Mouse (Mus musculus) midbrain, postnatal 0 days (tissue): Measurements from ENCODE around the gene Nxpe3. TPM values are rescaled to one million over a fixed set of nuclear protein-coding genes. Genes with fewer than 3 reads are reported as not detected.

Experiments
- ATAC-seq: fragments of 200-750 bp; cut with Nextera tagmentation; 2 replicates; pipeline ENCODE4 v1.8.0; 2017; ENCODE audit warnings: moderate number of reproducible peaks, mild to moderate bottlenecking, moderate TSS enrichment, moderate library complexity; ENCODE audit not compliant: low FRiP score
- DNase-seq: peaks from one replicate; pipeline ENCODE4 v3.0.0-alpha.2; 2015; ENCODE audit warnings: low spot score
- H3K27ac ChIP-seq: fragments of 300-500 bp; sonication (generic); 2 replicates; pipeline ENCODE4 v1.5.1; 2014; ENCODE audit warnings: low read depth, mild to moderate bottlenecking, low read length, mixed read lengths
- H3K27me3 ChIP-seq: fragments of 300-500 bp; sonication (generic); 2 replicates; pipeline ENCODE4 v1.6.1; 2014; ENCODE audit warnings: low read length, control low read depth, mixed read lengths; ENCODE audit not compliant: insufficient read depth
- H3K36me3 ChIP-seq: fragments of 300-500 bp; sonication (generic); 2 replicates; pipeline ENCODE4 v1.6.1; 2014; ENCODE audit warnings: low read length, control low read depth, mixed read lengths; ENCODE audit not compliant: insufficient read depth
- H3K4me1 ChIP-seq: fragments of 300-500 bp; sonication (generic); 2 replicates; pipeline ENCODE4 v1.6.1; 2014; ENCODE audit warnings: mild to moderate bottlenecking, control low read depth, antibody characterized with exemption, low read length, mixed read lengths; ENCODE audit not compliant: insufficient read depth
- H3K4me2 ChIP-seq: fragments of 300-500 bp; sonication (generic); 2 replicates; pipeline ENCODE4 v1.6.1; 2014; ENCODE audit warnings: low read depth, mild to moderate bottlenecking, low read length, mixed read lengths; ENCODE audit not compliant: poor library complexity, severe bottlenecking
- H3K4me3 ChIP-seq: fragments of 300-500 bp; sonication (generic); 2 replicates; pipeline ENCODE4 v1.5.1; 2014; ENCODE audit warnings: low read depth, mild to moderate bottlenecking, low read length, moderate library complexity
- H3K9ac ChIP-seq: fragments of 300-500 bp; sonication (generic); replicated peaks from 2 replicates; pipeline ENCODE4 v1.6.1; 2014; ENCODE audit warnings: mild to moderate bottlenecking, low read length, moderate library complexity, mixed read lengths; ENCODE audit not compliant: poor library complexity, severe bottlenecking
- H3K9me3 ChIP-seq: fragments of 300-500 bp; sonication (generic); 2 replicates; pipeline ENCODE4 v1.6.1; 2016; ENCODE audit warnings: low read length, control low read depth
- CTCF ChIP-seq: IDR thresholded peaks from 2 replicates; pipeline ENCODE4 v1.5.1; 2016; ENCODE audit warnings: antibody characterized with exemption, mild to moderate bottlenecking
- WGBS: fragments of 180-500 bp; shearing (Covaris S2); extraction: QIAGEN DNeasy Blood & Tissue Kit; methylation state at CpG from one replicate; pipeline ENCODE4 v1.1.7; 2014; 5-methylcytosine and 5-hydroxymethylcytosine counted together
- polyA plus RNA-seq: library from polyadenylated mRNA; unstranded; fragments of >200 nt; fragmentation: Nextera tagmentation; extraction: Ambion mirVana; gene quantifications from 2 replicates; pipeline ENCODE4 v1.2.1, GENCODE M21; 2015
- total RNA-seq: library from RNA; depleted of rRNA; stranded (reverse); fragments of >200 nt; gene quantifications from 2 replicates; pipeline ENCODE4 v1.2.3, GENCODE M21; 2014

Nxpe3 gene
- total and polyA plus RNA-seq, 2 experiments from 2014 or later = 1.1 to 2.0 TPM

- H3K4me1 ChIP-seq = no peaks in the 10 kb centered on the region
- no peak for TF ChIP-seq CTCF
- H3K4me2 ChIP-seq = no peak overlapping the region
- H3K4me3 ChIP-seq = no peak overlapping the region
- no peak overlapping the region for H3K27ac ChIP-seq
- no peaks in the 10 kb centered on the region for H3K36me3 ChIP-seq
- no peak overlapping the region for H3K9ac ChIP-seq
- WGBS = 83% methylated on average over 2 of the region's 2 CpGs
- no peaks in the 10 kb centered on the region for H3K27me3 ChIP-seq
- H3K9me3 ChIP-seq = no peaks in the 10 kb centered on the region
- ATAC-seq (no peak), DNase-seq (no peak)
These were observed 57.9 kb downstream of the Nxpe3 start for GRCm38 (mm10) chr16:55837168-55837567.

DNA sequence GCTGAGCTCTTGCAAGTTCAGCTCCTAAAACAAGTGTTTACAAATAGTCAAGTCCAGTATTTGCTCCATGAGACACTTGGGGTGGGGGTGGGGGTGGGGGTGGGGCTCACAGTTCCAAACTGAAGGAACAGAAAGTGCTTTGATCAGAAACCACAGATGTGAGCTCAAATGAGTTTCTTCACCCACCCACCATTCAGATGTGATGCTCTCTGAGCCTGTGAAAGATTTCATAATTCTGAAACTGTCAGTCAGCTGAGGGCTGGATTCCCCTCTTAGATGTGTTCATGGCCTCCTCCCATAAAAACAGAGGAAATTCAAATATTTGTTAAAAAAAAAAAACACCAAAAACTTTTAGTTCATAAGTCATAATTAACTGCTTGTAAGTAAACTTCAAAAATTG is 59.3 kb downstream of the Nxpe3 start:
- ATAC-seq (no peak), DNase-seq (no peak)
- Histone ChIP-seq H3K4me3 (no peak overlapping the region), H3K9me3 (no peaks in the 10 kb centered on the region), H3K4me2 (no peak overlapping the region), H3K9ac (no peak overlapping the region), H3K4me1 (no peaks in the 10 kb centered on the region), H3K36me3 (no peaks in the 10 kb centered on the region), H3K27ac (no peak overlapping the region), H3K27me3 (no peaks in the 10 kb centered on the region)
- no peak for TF ChIP-seq CTCF

DNA sequence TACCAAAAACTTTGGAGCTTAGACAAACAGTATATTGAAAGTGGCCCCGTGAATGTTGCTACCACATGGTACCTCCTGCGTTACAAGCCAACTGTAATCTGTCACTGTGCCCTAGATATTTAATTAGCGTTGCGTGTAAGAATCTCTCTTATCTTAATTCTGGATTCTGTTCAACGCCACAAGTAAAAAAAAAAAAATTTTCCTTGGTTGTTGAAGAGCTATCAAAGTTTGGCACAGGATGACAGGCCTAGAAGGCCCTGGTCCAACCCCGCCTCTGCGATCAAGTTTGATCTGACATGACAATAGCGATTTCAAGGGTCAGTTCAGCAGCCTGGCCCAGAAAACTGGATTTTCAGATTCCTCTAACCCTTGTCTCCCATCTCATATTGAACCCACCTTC is 62.5 kb downstream of the Nxpe3 start:
- H3K9ac ChIP-seq = no peak overlapping the region
- no peak for DNase-seq
- no peaks in the 10 kb centered on the region for H3K27me3 ChIP-seq
- H3K36me3 ChIP-seq = no peaks in the 10 kb centered on the region
- no peak overlapping the region for H3K4me3 ChIP-seq
- no peak overlapping the region for H3K27ac ChIP-seq
- H3K4me2 ChIP-seq = no peak overlapping the region
- H3K4me1 ChIP-seq = no peaks in the 10 kb centered on the region
- ATAC-seq = no peak
- H3K9me3 ChIP-seq = no peaks in the 10 kb centered on the region
- TF ChIP-seq CTCF = no peak
- WGBS = 88% methylated on average over 8 of the region's 8 CpGs

GRCm38 (mm10) chr16:55832040-55832439 is 63.0 kb downstream of the Nxpe3 start:
- no peak for TF ChIP-seq CTCF
- H3K9me3 ChIP-seq = no peaks in the 10 kb centered on the region
- no peaks in the 10 kb centered on the region for H3K36me3 ChIP-seq
- H3K4me3 ChIP-seq = no peak overlapping the region
- H3K4me2 ChIP-seq = no peak overlapping the region
- DNase-seq = no peak
- H3K27me3 ChIP-seq = no peaks in the 10 kb centered on the region
- H3K4me1 ChIP-seq = no peaks in the 10 kb centered on the region
- H3K9ac ChIP-seq = no peak overlapping the region
- ATAC-seq = no peak
- H3K27ac ChIP-seq = no peak overlapping the region
- WGBS = 97% methylated on average over 6 of the region's 6 CpGs

- no peak for ATAC-seq
These were observed 63.6 kb downstream of the Nxpe3 start for GRCm38 (mm10) chr16:55831451-55831850.

GRCm38 (mm10) chr16:55823398-55824155 is 71.5 kb downstream of the Nxpe3 start:
- H3K27ac ChIP-seq = no peak overlapping the region
- H3K4me3 ChIP-seq = no peak overlapping the region
- H3K36me3 ChIP-seq = no peaks in the 10 kb centered on the region
- DNase-seq (no peak), ATAC-seq (no peak)
- WGBS = 58% methylated on average over 11 of the region's 11 CpGs
- no peaks in the 10 kb centered on the region for H3K9me3 ChIP-seq
- no peaks in the 10 kb centered on the region for H3K4me1 ChIP-seq
- no peak overlapping the region for H3K4me2 ChIP-seq
- H3K9ac ChIP-seq = no peak overlapping the region
- peak; percentile 30 for TF ChIP-seq CTCF
- no peaks in the 10 kb centered on the region for H3K27me3 ChIP-seq

More at GRCm38 (mm10) chr16:55831451-55831850, 63.6 kb downstream of the Nxpe3 start:
- Histone ChIP-seq H3K4me2 (no peak overlapping the region), H3K9me3 (no peaks in the 10 kb centered on the region), H3K4me3 (no peak overlapping the region), H3K4me1 (no peaks in the 10 kb centered on the region), H3K27ac (no peak overlapping the region), H3K9ac (no peak overlapping the region), H3K36me3 (no peaks in the 10 kb centered on the region), H3K27me3 (no peaks in the 10 kb centered on the region)
- no peak for TF ChIP-seq CTCF
- WGBS = 98% methylated on average over 1 of the region's 1 CpGs
- no peak for DNase-seq
